Mouse (Mus musculus) cerebellum, adult 2 months (tissue): ENCODE measurements at regions not wholly inside any gene's neighbourhood (a gene's known extent, or its start where the extent isn't known, plus 50 kb on each side); places are given as distances from the start of the nearest gene placed in this dataset.

Source experiments
- CTCF ChIP-seq: fragments of 200-500 bp; IDR thresholded peaks from 2 replicates; pipeline ENCODE4 v1.5.1; 2011; ENCODE audit warnings: low read depth, mild to moderate bottlenecking, control low read depth, low read length, moderate library complexity, borderline replicate concordance; ENCODE audit not compliant: insufficient read depth
- POLR2A ChIP-seq: fragments of 200-500 bp; IDR thresholded peaks from 2 replicates; pipeline ENCODE4 v1.6.1; 2011; ENCODE audit warnings: low read length, control low read depth, borderline replicate concordance; ENCODE audit not compliant: insufficient read depth

DNA sequence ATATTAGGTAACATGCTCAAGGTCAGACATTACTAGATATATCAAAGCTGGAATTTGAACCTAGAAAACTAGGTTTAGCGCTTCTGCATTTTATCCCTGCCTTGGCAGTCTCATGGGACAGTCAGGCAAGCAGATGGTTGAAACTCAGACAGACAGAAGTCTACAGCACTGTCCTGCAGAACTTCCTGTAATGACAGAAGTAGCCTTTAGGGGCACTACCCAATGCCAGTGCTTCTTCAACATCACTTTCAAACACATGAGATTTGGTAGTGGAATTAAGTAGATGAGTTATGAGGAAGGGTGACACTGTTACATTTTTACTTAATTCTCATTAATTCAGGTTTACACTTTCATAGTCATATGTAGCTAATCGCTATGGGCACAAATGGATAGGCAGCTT, 330.9 kb downstream of the Epha4 start:
- TF ChIP-seq POLR2A = no peak
- no peak for TF ChIP-seq CTCF
